Mouse (Mus musculus) limb, embryonic 12.5 days (tissue): ENCODE data around the gene Cfdp1. TPM values are rescaled to one million over a fixed set of nuclear protein-coding genes. Genes with fewer than 3 reads are reported as not detected.

Experiments used
- ATAC-seq: fragments of 200-750 bp; cut with Nextera tagmentation; 2 replicates; pipeline ENCODE4 v1.8.0; 2017; ENCODE audit warnings: low read depth, moderate TSS enrichment; ENCODE audit not compliant: insufficient number of reproducible peaks, insufficient read depth, low FRiP score, low TSS enrichment
- H3K27ac ChIP-seq: fragments of 300-500 bp; sonication (generic); 2 replicates; pipeline ENCODE4 v1.5.1; 2016; ENCODE audit warnings: mild to moderate bottlenecking, moderate library complexity
- H3K27me3 ChIP-seq: fragments of 300-500 bp; sonication (generic); 2 replicates; pipeline ENCODE4 v1.6.1; 2016; ENCODE audit warnings: mild to moderate bottlenecking, moderate library complexity
- H3K36me3 ChIP-seq: fragments of 300-500 bp; sonication (generic); 2 replicates; pipeline ENCODE4 v1.6.1; 2016; ENCODE audit warnings: mild to moderate bottlenecking, moderate library complexity
- H3K4me1 ChIP-seq: fragments of 300-500 bp; sonication (generic); replicated peaks from 2 replicates; pipeline ENCODE4 v1.6.1; 2016
- H3K4me2 ChIP-seq: fragments of 300-500 bp; sonication (generic); 2 replicates; pipeline ENCODE4 v1.6.1; 2016; ENCODE audit warnings: mild to moderate bottlenecking, moderate library complexity
- H3K4me3 ChIP-seq: fragments of 300-500 bp; sonication (generic); replicated peaks from 2 replicates; pipeline ENCODE4 v1.5.1; 2016; ENCODE audit warnings: mild to moderate bottlenecking
- H3K9ac ChIP-seq: fragments of 300-500 bp; sonication (generic); replicated peaks from 2 replicates; pipeline ENCODE4 v1.6.1; 2016; ENCODE audit warnings: mild to moderate bottlenecking, moderate library complexity
- H3K9me3 ChIP-seq: fragments of 300-500 bp; sonication (generic); 2 replicates; pipeline ENCODE4 v1.6.1; 2016; ENCODE audit warnings: mild to moderate bottlenecking, moderate library complexity
- WGBS: fragments of 180-500 bp; shearing (Covaris S2); methylation state at CpG from one replicate; pipeline ENCODE4 v1.1.7; 2016; 5-methylcytosine and 5-hydroxymethylcytosine counted together
- polyA plus RNA-seq: library from polyadenylated mRNA; unstranded; fragments of >200 nt; fragmentation: Nextera tagmentation; extraction: Ambion mirVana; gene quantifications from 2 replicates; pipeline ENCODE4 v1.2.1, GENCODE M21; 2016

Gene Cfdp1
- polyA plus RNA-seq = 239 and 240 TPM in 2 replicates

- under 1% methylated on average over 53 of the region's 53 CpGs for WGBS
- Histone ChIP-seq H3K9me3 (no peaks in the 10 kb centered on the region), H3K4me2 (peak within 1 kb of the TSS; percentile 79), H3K27ac (0 out of 2 replicates have a peak within 1 kb of the TSS, but pooled peaks have one; percentile 50), H3K9ac (peak within 1 kb of the TSS; percentile 86), H3K27me3 (no peaks in the 10 kb centered on the region), H3K36me3 (peaks cover 12% of the 10 kb centered on the region), H3K4me3 (peak within 1 kb of the TSS; percentile 93), H3K4me1 (peaks cover 13% of the 10 kb centered on the region)
- peak; percentile 100 for ATAC-seq
These were observed at the start of gene Cfdp1 for GRCm38 (mm10) chr8:111853861-111854501. Gene Cfdp1, minus strand, starts transcription at chr8:111854291.

GRCm38 (mm10) chr8:111902080-111902479 is 48.0 kb upstream of the Cfdp1 start:
- no peak overlapping the region for H3K27ac ChIP-seq
- no peak overlapping the region for H3K4me3 ChIP-seq
- H3K36me3 ChIP-seq = no peaks in the 10 kb centered on the region
- H3K9me3 ChIP-seq = no peaks in the 10 kb centered on the region
- H3K27me3 ChIP-seq = no peaks in the 10 kb centered on the region
- H3K4me2 ChIP-seq = no peak overlapping the region
- WGBS = 15% methylated on average over 5 of the region's 5 CpGs
- H3K4me1 ChIP-seq = no peaks in the 10 kb centered on the region; the same call in 1 of the 2 replicates
- no peak for ATAC-seq
- no peak overlapping the region for H3K9ac ChIP-seq

GRCm38 (mm10) chr8:111898586-111898985 is 44.5 kb upstream of the Cfdp1 start:
- Histone ChIP-seq H3K9me3 (0 out of 2 replicates have a peak, but pooled peaks cover 2% of the 10 kb centered on the region), H3K4me1 (no peaks in the 10 kb centered on the region; the same call in 1 of the 2 replicates)
- ATAC-seq = no peak

GRCm38 (mm10) chr8:111894955-111895354 is 40.9 kb upstream of the Cfdp1 start:
- Histone ChIP-seq H3K27ac (no peak overlapping the region), H3K9me3 (0 out of 2 replicates have a peak, but pooled peaks cover 2% of the 10 kb centered on the region), H3K4me1 (peaks cover 9% of the 10 kb centered on the region), H3K4me3 (no peak overlapping the region), H3K27me3 (peaks cover 27% of the 10 kb centered on the region), H3K9ac (no peak overlapping the region), H3K36me3 (no peaks in the 10 kb centered on the region), H3K4me2 (no peak overlapping the region)
- 89% methylated on average over 7 of the region's 7 CpGs for WGBS
- no peak for ATAC-seq

More at GRCm38 (mm10) chr8:111898586-111898985, 44.5 kb upstream of the Cfdp1 start:
- Histone ChIP-seq H3K4me3 (no peak overlapping the region), H3K9ac (no peak overlapping the region), H3K27me3 (no peaks in the 10 kb centered on the region), H3K27ac (no peak overlapping the region), H3K36me3 (no peaks in the 10 kb centered on the region), H3K4me2 (no peak overlapping the region)
- WGBS = 35% methylated on average over 10 of the region's 10 CpGs

- peaks cover 51% of the 10 kb centered on the region for H3K27me3 ChIP-seq
- H3K27ac ChIP-seq = no peak overlapping the region
- H3K4me2 ChIP-seq = no peak overlapping the region
- no peak overlapping the region for H3K4me3 ChIP-seq
- ATAC-seq = no peak
- 0 out of 2 replicates have a peak, but pooled peaks cover 2% of the 10 kb centered on the region for H3K9me3 ChIP-seq
- H3K4me1 ChIP-seq = peaks cover 19% of the 10 kb centered on the region
- H3K36me3 ChIP-seq = no peaks in the 10 kb centered on the region
- H3K9ac ChIP-seq = no peak overlapping the region
- WGBS = 67% methylated on average over 5 of the region's 5 CpGs
These were observed 38.5 kb upstream of the Cfdp1 start for GRCm38 (mm10) chr8:111892615-111893014.

GRCm38 (mm10) chr8:111891983-111892382 is 37.9 kb upstream of the Cfdp1 start:
- WGBS = 27% methylated on average over 8 of the region's 8 CpGs
- Histone ChIP-seq H3K4me3 (no peak overlapping the region), H3K9me3 (0 out of 2 replicates have a peak, but pooled peaks cover 2% of the 10 kb centered on the region), H3K27me3 (peaks cover 55% of the 10 kb centered on the region), H3K36me3 (no peaks in the 10 kb centered on the region), H3K4me2 (no peak overlapping the region), H3K9ac (no peak overlapping the region), H3K4me1 (peaks cover 19% of the 10 kb centered on the region), H3K27ac (no peak overlapping the region)
- no peak for ATAC-seq

- Histone ChIP-seq H3K4me3 (0 out of 2 replicates have a peak overlapping the region, but pooled peaks have one; percentile 35), H3K9me3 (0 out of 2 replicates have a peak, but pooled peaks cover 2% of the 10 kb centered on the region), H3K4me2 (no peak overlapping the region), H3K27me3 (peaks cover 62% of the 10 kb centered on the region), H3K36me3 (no peaks in the 10 kb centered on the region), H3K27ac (no peak overlapping the region), H3K4me1 (peaks cover 19% of the 10 kb centered on the region), H3K9ac (no peak overlapping the region)
- ATAC-seq = no peak
- 56% methylated on average over 6 of the region's 6 CpGs for WGBS
These were observed 36.8 kb upstream of the Cfdp1 start for GRCm38 (mm10) chr8:111890911-111891303.

GRCm38 (mm10) chr8:111889931-111890910 is 36.1 kb upstream of the Cfdp1 start:
- Histone ChIP-seq H3K4me2 (peak overlapping the region; percentile 55), H3K27ac (no peak overlapping the region), H3K9me3 (0 out of 2 replicates have a peak, but pooled peaks cover 2% of the 10 kb centered on the region), H3K4me3 (peak overlapping the region; percentile 35), H3K4me1 (peaks cover 19% of the 10 kb centered on the region), H3K9ac (0 out of 2 replicates have a peak overlapping the region, but pooled peaks have one; percentile 2), H3K36me3 (no peaks in the 10 kb centered on the region), H3K27me3 (peaks cover 62% of the 10 kb centered on the region)
- WGBS = 14% methylated on average over 86 of the region's 86 CpGs
- peak; percentile 48; the same call in 1 of the 2 replicates for ATAC-seq

- WGBS = 54% methylated on average over 7 of the region's 7 CpGs
- Histone ChIP-seq H3K4me3 (no peak overlapping the region), H3K9ac (no peak overlapping the region), H3K4me2 (no peak overlapping the region), H3K27ac (no peak overlapping the region), H3K9me3 (no peaks in the 10 kb centered on the region), H3K4me1 (peaks cover 19% of the 10 kb centered on the region), H3K36me3 (no peaks in the 10 kb centered on the region), H3K27me3 (peaks cover 62% of the 10 kb centered on the region)
- no peak for ATAC-seq
These were observed 34.1 kb upstream of the Cfdp1 start for GRCm38 (mm10) chr8:111888091-111888650.

- H3K9ac ChIP-seq = no peak overlapping the region
- H3K4me2 ChIP-seq = no peak overlapping the region
- no peaks in the 10 kb centered on the region for H3K36me3 ChIP-seq
- H3K27me3 ChIP-seq = peaks cover 60% of the 10 kb centered on the region
- no peak for ATAC-seq
- no peak overlapping the region for H3K27ac ChIP-seq
- H3K9me3 ChIP-seq = no peaks in the 10 kb centered on the region
- no peak overlapping the region for H3K4me3 ChIP-seq
- 81% methylated on average over 1 of the region's 1 CpGs for WGBS
- peaks cover 19% of the 10 kb centered on the region for H3K4me1 ChIP-seq
These were observed 33.4 kb upstream of the Cfdp1 start for GRCm38 (mm10) chr8:111887479-111887878.
